Mouse (Mus musculus): ENCODE measurements at regions not wholly inside any gene's neighbourhood (a gene's known extent, or its start where the extent isn't known, plus 50 kb on each side); places are given as distances from the start of the nearest gene placed in this dataset.

GRCm38 (mm10) chr1:35983361-35983760 is 84.8 kb upstream of the Hs6st1 start:
- intact Hi-C loops (cut with DNase I), result no loop called here
- DNase-seq, result no peak

- no peak for DNase-seq
- intact Hi-C loops (cut with DNase I), result no loop called here
Measured at GRCm38 (mm10) chr1:35985318-35985717, 82.9 kb upstream of the Hs6st1 start.

GRCm38 (mm10) chr1:35986666-35987065 is 81.5 kb upstream of the Hs6st1 start:
- no peak for DNase-seq
- intact Hi-C loops (cut with DNase I), result no loop called here

GRCm38 (mm10) chr1:35992227-35992909 is 75.8 kb upstream of the Hs6st1 start:
- no peak for DNase-seq
- intact Hi-C loops (cut with DNase I), result no loop called here

- intact Hi-C loops (cut with DNase I), result no loop called here
Measured at GRCm38 (mm10) chr1:35992937-35993336, 75.3 kb upstream of the Hs6st1 start.

GRCm38 (mm10) chr1:35995691-35996090 is 72.5 kb upstream of the Hs6st1 start:
- intact Hi-C loops (cut with DNase I), result no loop called here
- no peak for DNase-seq

More at GRCm38 (mm10) chr1:35992937-35993336, 75.3 kb upstream of the Hs6st1 start:
- DNase-seq, result no peak

GRCm38 (mm10) chr1:36001319-36001718 is 66.9 kb upstream of the Hs6st1 start:
- DNase-seq, result no peak
- intact Hi-C loops (cut with DNase I), result no loop called here

- no peak for DNase-seq
- intact Hi-C loops (cut with DNase I), result no loop called here
Measured at GRCm38 (mm10) chr1:36001821-36002220, 66.4 kb upstream of the Hs6st1 start.

GRCm38 (mm10) chr1:36003592-36003991 is 64.6 kb upstream of the Hs6st1 start:
- intact Hi-C loops (cut with DNase I), result no loop called here
- no peak for DNase-seq

- intact Hi-C loops (cut with DNase I), result no loop called here
- no peak for DNase-seq
Measured at GRCm38 (mm10) chr1:36008598-36008997, 59.6 kb upstream of the Hs6st1 start.

GRCm38 (mm10) chr1:36009010-36009619 is 59.1 kb upstream of the Hs6st1 start:
- peak in 1 of 2 experiments; percentile 17 for DNase-seq
- intact Hi-C loops (cut with DNase I), result no loop called here

- DNase-seq, result no peak
- intact Hi-C loops (cut with DNase I), result no loop called here
Measured at GRCm38 (mm10) chr1:36010151-36010550, 58.0 kb upstream of the Hs6st1 start.

GRCm38 (mm10) chr1:36010834-36011233 is 57.4 kb upstream of the Hs6st1 start:
- intact Hi-C loops (cut with DNase I), result no loop called here

GRCm38 (mm10) chr1:36012081-36012765 is 56.0 kb upstream of the Hs6st1 start:
- intact Hi-C loops (cut with DNase I), result no loop called here
- no peak for DNase-seq

More at GRCm38 (mm10) chr1:36010834-36011233, 57.4 kb upstream of the Hs6st1 start:
- no peak for DNase-seq

- intact Hi-C loops (cut with DNase I), result no loop called here
- DNase-seq, result no peak
Measured at GRCm38 (mm10) chr1:36013823-36014341, 54.3 kb upstream of the Hs6st1 start.

GRCm38 (mm10) chr1:36014372-36014771 is 53.8 kb upstream of the Hs6st1 start:
- no peak for DNase-seq
- intact Hi-C loops (cut with DNase I), result no loop called here

GRCm38 (mm10) chr1:36015210-36015609 is 53.0 kb upstream of the Hs6st1 start:
- intact Hi-C loops (cut with DNase I), result no loop called here
- peak in 1 of 2 experiments; percentile 13 for DNase-seq

- intact Hi-C loops (cut with DNase I), result no loop called here
- DNase-seq, result no peak
Measured at GRCm38 (mm10) chr1:36016566-36016965, 51.6 kb upstream of the Hs6st1 start.

- DNase-seq, result peak in 1 of 2 experiments; percentile 18
- intact Hi-C loops (cut with DNase I), result no loop called here
Measured at GRCm38 (mm10) chr1:36017061-36017461, 51.1 kb upstream of the Hs6st1 start.

GRCm38 (mm10) chr1:36017656-36018055 is 50.5 kb upstream of the Hs6st1 start:
- DNase-seq, result no peak
- intact Hi-C loops (cut with DNase I), result no loop called here
